Mouse (Mus musculus) small intestine, adult 2 months (tissue): ENCODE results near the gene Chd1l. TPM values are rescaled to one million over a fixed set of nuclear protein-coding genes. Genes with fewer than 3 reads are reported as not detected.
A peak's percentile ranks its signal among the peaks of the same experiment; 100 is the strongest.

Experiments used
- H3K27ac ChIP-seq: fragments of 200-500 bp; 2 replicates; pipeline ENCODE4 v1.5.1; 2012; ENCODE audit warnings: low read depth, low read length, control low read depth, inconsistent platforms; ENCODE audit not compliant: insufficient read depth
- H3K27me3 ChIP-seq: fragments of 200-500 bp; 2 replicates; pipeline ENCODE4 v1.6.1; 2012; ENCODE audit warnings: mild to moderate bottlenecking, moderate library complexity, low read length, inconsistent platforms; ENCODE audit not compliant: control insufficient read depth, insufficient read depth
- H3K36me3 ChIP-seq: fragments of 200-500 bp; 2 replicates; pipeline ENCODE4 v1.6.1; 2012; ENCODE audit warnings: mild to moderate bottlenecking, low read length, control low read depth, inconsistent platforms; ENCODE audit not compliant: control insufficient read depth, insufficient read depth
- H3K4me1 ChIP-seq: fragments of 200-500 bp; 2 replicates; pipeline ENCODE4 v1.6.1; 2012; ENCODE audit warnings: low read length, inconsistent platforms, mixed read lengths; ENCODE audit not compliant: control insufficient read depth, insufficient read depth, insufficient read length
- H3K4me3 ChIP-seq: fragments of 200-500 bp; 2 replicates; pipeline ENCODE4 v1.5.1; 2012; ENCODE audit warnings: low read depth, mild to moderate bottlenecking, control low read depth, inconsistent platforms, low read length, moderate library complexity
- CTCF ChIP-seq: fragments of 200-500 bp; IDR thresholded peaks from 2 replicates; pipeline ENCODE4 v1.5.1; 2012; ENCODE audit warnings: low read depth, mild to moderate bottlenecking, control low read depth, inconsistent platforms, low read length, moderate library complexity, mixed read lengths; ENCODE audit not compliant: insufficient replicate concordance, insufficient read length; ENCODE audit errors: extremely low read depth
- POLR2A ChIP-seq: fragments of 200-500 bp; IDR thresholded peaks from 2 replicates; pipeline ENCODE4 v1.6.1; 2012; ENCODE audit warnings: low read depth, mild to moderate bottlenecking, control low read depth, inconsistent platforms, low read length, moderate library complexity
- WGBS: fragments of 180-500 bp; shearing (Covaris S2); methylation state at CpG from one replicate; pipeline ENCODE4 v1.1.7; 2018; 5-methylcytosine and 5-hydroxymethylcytosine counted together
- polyA plus RNA-seq: library from polyadenylated mRNA; depleted of rRNA; stranded (reverse); fragments of >200 nt; gene quantifications from 2 replicates; pipeline ENCODE4 v1.2.3, GENCODE M21; 2012

Chd1l gene
- polyA plus RNA-seq, 1 experiment = 2.3 TPM

DNA sequence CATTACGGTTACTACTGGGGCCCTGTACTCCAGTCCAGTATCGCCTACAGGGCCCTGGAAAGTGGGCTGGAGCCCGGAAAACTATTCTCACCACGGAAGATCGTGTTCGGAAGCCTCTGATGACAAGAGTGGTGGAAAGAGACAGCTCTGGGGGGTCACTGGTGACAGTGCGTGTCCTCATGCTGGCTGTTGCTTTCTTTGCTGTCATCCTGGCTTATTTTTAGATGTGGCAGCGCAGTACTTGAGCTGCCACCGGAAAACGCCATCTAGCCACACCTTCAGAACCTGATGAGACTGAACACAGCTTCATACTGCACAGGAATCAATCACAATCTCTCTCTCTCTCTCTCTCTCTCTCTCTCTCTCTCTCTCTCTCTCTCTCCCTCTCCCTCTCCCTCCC is 41.6 kb upstream of the Chd1l start:
- no peak overlapping the region for H3K27ac ChIP-seq
- H3K4me1 ChIP-seq = no peaks in the 10 kb centered on the region
- no peaks in the 10 kb centered on the region for H3K27me3 ChIP-seq
- 90% methylated on average over 10 of the region's 10 CpGs for WGBS
- no peak for TF ChIP-seq CTCF
- TF ChIP-seq POLR2A = no peak
- H3K36me3 ChIP-seq = peaks cover 19% of the 10 kb centered on the region
- no peak overlapping the region for H3K4me3 ChIP-seq

DNA sequence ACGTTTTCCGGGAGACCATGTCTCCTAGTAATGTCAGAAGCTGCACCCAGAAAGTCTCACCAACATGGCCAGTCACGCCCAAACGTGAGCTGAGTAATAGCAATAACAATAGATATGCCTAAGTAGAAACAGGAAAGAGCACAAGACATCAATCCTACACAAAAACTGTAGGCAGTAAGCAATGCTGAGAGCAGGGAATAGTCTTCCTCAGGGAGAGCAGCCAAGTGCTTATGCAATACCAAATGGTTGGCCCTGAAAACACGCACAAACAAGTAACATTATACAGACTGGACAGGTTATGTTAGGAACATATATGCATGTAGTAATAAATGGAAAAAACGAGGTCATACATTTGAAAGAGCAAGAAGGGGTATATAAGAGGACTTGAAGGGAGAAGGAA is 39.5 kb upstream of the Chd1l start:
- no peak for TF ChIP-seq POLR2A
- TF ChIP-seq CTCF = no peak
- Histone ChIP-seq H3K4me3 (no peak overlapping the region), H3K4me1 (no peaks in the 10 kb centered on the region), H3K27me3 (no peaks in the 10 kb centered on the region), H3K27ac (no peak overlapping the region), H3K36me3 (peaks cover 32% of the 10 kb centered on the region)
- WGBS = 59% methylated on average over 6 of the region's 6 CpGs

DNA sequence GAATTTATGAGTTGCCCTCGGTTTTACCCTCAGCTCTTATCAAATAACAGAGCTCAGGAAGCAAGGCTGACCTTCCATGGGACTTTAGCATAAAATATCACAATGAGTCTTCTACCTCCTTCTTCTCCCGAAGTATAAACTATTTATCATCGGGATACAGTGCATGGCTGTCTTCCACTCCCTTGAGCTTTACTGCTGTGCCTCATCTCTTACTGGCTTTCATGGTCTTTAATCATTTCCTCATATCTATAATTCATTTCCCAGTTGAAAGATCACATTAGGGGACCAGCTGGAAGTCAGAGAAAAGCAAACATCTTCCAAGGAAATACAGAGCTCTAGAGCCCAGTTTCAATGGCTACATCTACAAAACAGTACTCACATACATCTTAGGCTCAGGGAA is 39.0 kb upstream of the Chd1l start:
- no peak overlapping the region for H3K27ac ChIP-seq
- TF ChIP-seq POLR2A = no peak
- TF ChIP-seq CTCF = no peak
- H3K4me3 ChIP-seq = no peak overlapping the region
- H3K27me3 ChIP-seq = no peaks in the 10 kb centered on the region
- H3K36me3 ChIP-seq = peaks cover 35% of the 10 kb centered on the region
- 46% methylated on average over 3 of the region's 3 CpGs for WGBS
- no peaks in the 10 kb centered on the region for H3K4me1 ChIP-seq

DNA sequence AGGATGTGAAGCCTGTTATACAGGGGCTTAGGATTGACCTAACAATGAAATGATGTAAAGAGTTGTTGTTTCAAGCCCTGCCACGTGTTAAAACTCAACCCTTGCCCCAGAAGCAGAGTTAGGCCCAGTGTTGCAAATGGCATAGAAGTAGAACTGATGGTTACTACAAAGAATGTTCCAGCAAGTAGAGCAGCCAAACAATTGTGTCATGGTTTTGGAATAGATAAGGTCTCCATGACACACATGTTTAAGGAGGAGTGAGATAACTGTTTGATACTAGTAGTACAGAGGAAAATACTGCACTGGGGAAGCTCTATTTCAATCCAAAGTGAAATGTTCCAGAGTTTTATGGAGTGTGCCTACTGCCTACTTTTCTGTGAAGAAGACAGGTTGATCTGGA is 38.5 kb upstream of the Chd1l start:
- peaks cover 38% of the 10 kb centered on the region for H3K36me3 ChIP-seq
- H3K4me3 ChIP-seq = no peak overlapping the region
- H3K27ac ChIP-seq = no peak overlapping the region
- no peaks in the 10 kb centered on the region for H3K27me3 ChIP-seq
- WGBS = 31% methylated on average over 1 of the region's 1 CpGs
- no peak for TF ChIP-seq CTCF
- no peak for TF ChIP-seq POLR2A
- no peaks in the 10 kb centered on the region for H3K4me1 ChIP-seq

GRCm38 (mm10) chr3:97642001-97642400 is 32.0 kb upstream of the Chd1l start:
- H3K27me3 ChIP-seq = no peaks in the 10 kb centered on the region
- H3K27ac ChIP-seq = no peak overlapping the region
- peaks cover 56% of the 10 kb centered on the region for H3K36me3 ChIP-seq
- TF ChIP-seq CTCF (no peak), POLR2A (no peak)
- H3K4me1 ChIP-seq = peaks cover 2% of the 10 kb centered on the region; the same call in 1 of the 2 replicates
- no peak overlapping the region for H3K4me3 ChIP-seq
- 44% methylated on average over 9 of the region's 9 CpGs for WGBS

- 80% methylated on average over 4 of the region's 4 CpGs for WGBS
- H3K27ac ChIP-seq = no peak overlapping the region
- H3K4me3 ChIP-seq = no peak overlapping the region
- H3K36me3 ChIP-seq = peaks cover 53% of the 10 kb centered on the region
- peaks cover 2% of the 10 kb centered on the region; the same call in 1 of the 2 replicates for H3K4me1 ChIP-seq
- no peaks in the 10 kb centered on the region for H3K27me3 ChIP-seq
- TF ChIP-seq POLR2A (no peak), CTCF (no peak)
Observed at GRCm38 (mm10) chr3:97641396-97641795, 31.4 kb upstream of the Chd1l start.

DNA sequence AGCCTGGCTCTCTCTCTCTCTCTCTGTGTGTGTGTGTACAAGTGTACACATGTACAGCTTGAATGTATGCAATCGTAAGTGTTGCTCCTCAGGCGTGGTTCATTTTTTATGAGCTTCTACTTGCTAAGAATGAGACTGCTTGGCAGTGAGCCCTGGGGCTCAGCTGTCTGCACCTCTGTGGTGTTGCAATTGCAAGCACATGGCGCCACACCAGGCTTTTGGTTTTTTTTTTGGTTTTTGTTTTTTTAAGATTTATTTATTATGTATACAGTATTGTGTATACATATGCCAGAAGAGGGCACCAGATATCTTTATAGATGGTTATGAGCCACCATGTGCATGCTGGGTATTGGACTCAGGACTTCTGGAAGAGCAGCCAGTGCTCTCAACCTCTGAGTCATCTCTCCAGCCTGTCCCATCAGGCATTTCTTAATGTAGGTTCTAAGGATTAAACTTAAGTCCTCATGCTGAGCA is 24.3 kb upstream of the Chd1l start:
- TF ChIP-seq POLR2A (no peak), CTCF (peak; percentile 48; the same call in 1 of the 2 replicates)
- H3K27me3 ChIP-seq = no peaks in the 10 kb centered on the region
- H3K36me3 ChIP-seq = peaks cover 28% of the 10 kb centered on the region

DNA sequence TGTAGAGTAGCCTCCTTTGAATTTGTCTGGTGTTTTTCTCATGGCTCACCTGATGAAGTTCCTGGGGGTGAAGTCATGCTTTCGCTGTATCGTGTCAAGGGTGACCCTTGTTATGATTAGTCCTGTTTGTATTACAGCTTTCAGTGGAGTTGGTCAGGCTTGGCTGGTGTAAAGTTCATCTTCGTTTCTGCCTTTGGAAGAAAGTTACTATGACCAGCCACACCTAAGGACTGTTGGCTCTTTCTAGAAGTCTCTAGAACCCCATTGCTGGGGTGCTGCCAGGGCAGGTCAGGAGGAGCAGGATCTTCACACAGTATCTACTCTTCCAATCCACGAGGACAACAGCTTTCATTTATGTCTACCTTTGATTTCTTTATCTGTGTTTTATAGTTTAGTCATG is 23.5 kb upstream of the Chd1l start:
- Histone ChIP-seq H3K36me3 (peaks cover 21% of the 10 kb centered on the region), H3K27ac (peak overlapping the region; percentile 88), H3K4me3 (no peak overlapping the region), H3K27me3 (no peaks in the 10 kb centered on the region), H3K4me1 (peaks cover 15% of the 10 kb centered on the region; the same call in 1 of the 2 replicates)
- no peak for TF ChIP-seq POLR2A
- no peak for TF ChIP-seq CTCF
- WGBS = 35% methylated on average over 4 of the region's 4 CpGs

More for the DNA sequence above, 24.3 kb upstream of the Chd1l start:
- peaks cover 11% of the 10 kb centered on the region; the same call in 1 of the 2 replicates for H3K4me1 ChIP-seq
- peak overlapping the region; percentile 88 for H3K27ac ChIP-seq
- 14% methylated on average over 3 of the region's 3 CpGs for WGBS
- H3K4me3 ChIP-seq = no peak overlapping the region
